Mouse (Mus musculus): ENCODE data around the gene Gtf2ird2.

Gtf2ird2 gene

DNA sequence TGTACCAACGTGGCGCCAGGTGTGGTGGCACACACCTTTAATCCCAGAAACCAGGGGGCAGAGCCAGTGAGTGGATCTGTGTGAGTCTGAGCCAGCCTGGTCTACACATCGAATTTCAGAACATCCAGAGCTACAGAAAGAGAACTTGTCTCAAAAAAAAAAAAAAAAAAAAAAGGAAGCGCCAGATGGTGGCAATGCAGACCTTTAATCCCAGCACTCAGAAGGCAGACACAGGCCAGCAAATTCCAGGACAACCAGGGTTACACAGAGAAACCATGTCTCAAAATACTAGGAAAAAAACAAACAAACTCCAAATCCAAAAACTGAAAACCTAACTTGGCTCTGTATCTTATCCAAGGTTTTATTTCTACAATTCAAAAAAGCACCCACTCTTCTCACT is 86.7 kb downstream of the Gtf2ird2 start:
- no peak for DNase-seq (ENCODE audit: low spot score)

GRCm38 (mm10) chr5:134271421-134271820 is 87.6 kb downstream of the Gtf2ird2 start:
- no peak for DNase-seq (ENCODE audit: low spot score)

DNA sequence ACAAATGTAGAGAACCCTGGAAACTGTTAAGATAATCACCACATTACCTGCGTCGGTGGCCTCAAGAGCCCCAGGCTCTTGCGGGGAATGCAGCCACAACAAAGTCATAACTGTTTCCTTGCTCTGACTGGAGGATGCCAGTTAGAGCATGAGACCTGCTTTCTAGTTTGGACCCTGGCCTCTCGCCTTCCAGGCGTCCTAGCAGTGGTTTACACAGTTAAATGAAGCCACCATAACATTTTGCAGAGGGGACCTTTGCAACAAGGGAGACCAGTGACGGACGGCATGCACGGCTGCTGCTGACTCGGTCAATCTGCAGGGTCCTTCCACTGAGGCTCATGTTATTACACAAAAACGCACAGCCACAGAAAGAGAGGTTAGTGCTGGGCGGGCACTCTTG is 88.9 kb downstream of the Gtf2ird2 start:
- DNase-seq (ENCODE audit: low spot score): no peak

GRCm38 (mm10) chr5:134273761-134274160 is 89.9 kb downstream of the Gtf2ird2 start:
- no peak for DNase-seq (ENCODE audit: low spot score)

Measured in ovary, postnatal 10 days (tissue).